Mouse (Mus musculus) inflammation-experienced regulatory T-cells, adult 6 months (primary cell): ENCODE data around the gene Onecut1. TPM values are rescaled to one million over a fixed set of nuclear protein-coding genes. Genes with fewer than 3 reads are reported as not detected.

Source experiments
- ATAC-seq: one replicate; pipeline ENCODE4 v1.8.0; 2017
- polyA plus RNA-seq, 3 experiments: library from polyadenylated mRNA; unstranded; fragments of 100-300 nt; shearing (Covaris generic); gene quantifications; one replicate each; pipeline ENCODE4 v1.2.1; 2017

Onecut1 gene
- polyA plus RNA-seq = not detected

GRCm38 (mm10) chr9:74861561-74861980 lies at the start of gene Onecut1:
Gene Onecut1 (plus strand): TSS chr9:74861921.
- no peak for ATAC-seq

- ATAC-seq = no peak
Measured at GRCm38 (mm10) chr9:74819736-74820511, 41.8 kb upstream of the Onecut1 start.

GRCm38 (mm10) chr9:74825102-74825501 lies 36.6 kb upstream of the Onecut1 start:
- no peak for ATAC-seq

- no peak for ATAC-seq
Measured at GRCm38 (mm10) chr9:74829206-74829605, 32.5 kb upstream of the Onecut1 start.

- ATAC-seq = no peak
Measured at GRCm38 (mm10) chr9:74842890-74843289, 18.8 kb upstream of the Onecut1 start.

GRCm38 (mm10) chr9:74846867-74847830 lies 14.6 kb upstream of the Onecut1 start:
- no peak for ATAC-seq

GRCm38 (mm10) chr9:74848411-74849194 lies 13.1 kb upstream of the Onecut1 start:
- ATAC-seq = no peak

- no peak for ATAC-seq
Measured at GRCm38 (mm10) chr9:74849195-74849978, 12.3 kb upstream of the Onecut1 start.

- no peak for ATAC-seq
Measured at GRCm38 (mm10) chr9:74849979-74850780, 11.5 kb upstream of the Onecut1 start.

GRCm38 (mm10) chr9:74850781-74851145 lies 11.0 kb upstream of the Onecut1 start:
- ATAC-seq = no peak

GRCm38 (mm10) chr9:74851601-74852000 lies 10.1 kb upstream of the Onecut1 start:
- no peak for ATAC-seq

GRCm38 (mm10) chr9:74852361-74852760 lies 9.4 kb upstream of the Onecut1 start:
- no peak for ATAC-seq

- ATAC-seq = no peak
Measured at GRCm38 (mm10) chr9:74853191-74854072, 8.3 kb upstream of the Onecut1 start.

GRCm38 (mm10) chr9:74854073-74854591 lies 7.6 kb upstream of the Onecut1 start:
- ATAC-seq = no peak

- no peak for ATAC-seq
Measured at GRCm38 (mm10) chr9:74855446-74855845, 6.3 kb upstream of the Onecut1 start.

GRCm38 (mm10) chr9:74856578-74857507 lies 4.9 kb upstream of the Onecut1 start:
- ATAC-seq = no peak

- ATAC-seq = no peak
Measured at GRCm38 (mm10) chr9:74857508-74857840, 4.2 kb upstream of the Onecut1 start.

GRCm38 (mm10) chr9:74858111-74858510 lies 3.6 kb upstream of the Onecut1 start:
- no peak for ATAC-seq

GRCm38 (mm10) chr9:74860461-74860860 lies 1.3 kb upstream of the Onecut1 start:
- no peak for ATAC-seq
